Mouse (Mus musculus) stomach, embryonic 15.5 days (tissue): ENCODE measurements at regions not wholly inside any gene's neighbourhood (a gene's known extent, or its start where the extent isn't known, plus 50 kb on each side); places are given as distances from the start of the nearest gene placed in this dataset.

Experiments
- ATAC-seq: fragments of 200-750 bp; cut with Nextera tagmentation; 2 replicates; pipeline ENCODE4 v1.8.0; 2017; ENCODE audit warnings: low read depth, moderate number of reproducible peaks, moderate TSS enrichment; ENCODE audit not compliant: insufficient read depth, low FRiP score
- H3K27ac ChIP-seq: fragments of 300-500 bp; sonication (generic); 2 replicates; pipeline ENCODE4 v1.5.1; 2015; ENCODE audit warnings: mild to moderate bottlenecking, inconsistent platforms
- H3K27me3 ChIP-seq: fragments of 300-500 bp; sonication (generic); replicated peaks from 2 replicates; pipeline ENCODE4 v1.6.1; 2015; ENCODE audit warnings: inconsistent platforms
- H3K36me3 ChIP-seq: fragments of 300-500 bp; sonication (generic); 2 replicates; pipeline ENCODE4 v1.6.1; 2015; ENCODE audit warnings: inconsistent platforms
- H3K4me1 ChIP-seq: fragments of 300-500 bp; sonication (generic); 2 replicates; pipeline ENCODE4 v1.6.1; 2015; ENCODE audit warnings: inconsistent platforms
- H3K4me2 ChIP-seq: fragments of 300-500 bp; sonication (generic); 2 replicates; pipeline ENCODE4 v1.6.1; 2015; ENCODE audit warnings: mild to moderate bottlenecking, inconsistent platforms
- H3K4me3 ChIP-seq: fragments of 300-500 bp; sonication (generic); replicated peaks from 2 replicates; pipeline ENCODE4 v1.5.1; 2015; ENCODE audit warnings: inconsistent platforms
- H3K9ac ChIP-seq: fragments of 300-500 bp; sonication (generic); 2 replicates; pipeline ENCODE4 v1.6.1; 2015; ENCODE audit warnings: inconsistent platforms
- H3K9me3 ChIP-seq: fragments of 300-500 bp; sonication (generic); 2 replicates; pipeline ENCODE4 v1.6.1; 2016; ENCODE audit warnings: inconsistent platforms
- WGBS: fragments of 180-500 bp; shearing (Covaris S2); methylation state at CpG from one replicate; pipeline ENCODE4 v1.1.7; 2015; 5-methylcytosine and 5-hydroxymethylcytosine counted together

GRCm38 (mm10) chr1:144313318-144313717 lies 64.3 kb upstream of the Rgs1 start:
- no peak overlapping the region for H3K27ac ChIP-seq
- H3K36me3 ChIP-seq: no peaks in the 10 kb centered on the region
- H3K9me3 ChIP-seq: no peaks in the 10 kb centered on the region
- H3K27me3 ChIP-seq: no peaks in the 10 kb centered on the region
- 65% methylated on average over 1 of the region's 1 CpGs for WGBS
- ATAC-seq: no peak
- H3K9ac ChIP-seq: no peak overlapping the region
- no peak overlapping the region for H3K4me3 ChIP-seq
- H3K4me2 ChIP-seq: no peak overlapping the region
- no peaks in the 10 kb centered on the region for H3K4me1 ChIP-seq

GRCm38 (mm10) chr1:144309901-144310300 lies 60.9 kb upstream of the Rgs1 start:
- Histone ChIP-seq H3K4me3 (no peak overlapping the region), H3K4me1 (no peaks in the 10 kb centered on the region), H3K27me3 (no peaks in the 10 kb centered on the region), H3K27ac (no peak overlapping the region), H3K9me3 (no peaks in the 10 kb centered on the region), H3K9ac (no peak overlapping the region), H3K4me2 (no peak overlapping the region), H3K36me3 (no peaks in the 10 kb centered on the region)
- ATAC-seq: no peak
- WGBS: 60% methylated on average over 3 of the region's 3 CpGs

GRCm38 (mm10) chr1:144308313-144308712 lies 59.3 kb upstream of the Rgs1 start:
- no peak for ATAC-seq
- Histone ChIP-seq H3K9ac (no peak overlapping the region), H3K4me1 (no peaks in the 10 kb centered on the region), H3K27me3 (no peaks in the 10 kb centered on the region), H3K36me3 (no peaks in the 10 kb centered on the region), H3K27ac (no peak overlapping the region), H3K9me3 (no peaks in the 10 kb centered on the region), H3K4me2 (no peak overlapping the region), H3K4me3 (no peak overlapping the region)
- WGBS: 74% methylated on average over 5 of the region's 5 CpGs

- no peaks in the 10 kb centered on the region for H3K36me3 ChIP-seq
- WGBS: 79% methylated on average over 2 of the region's 2 CpGs
- ATAC-seq: no peak
- no peaks in the 10 kb centered on the region for H3K27me3 ChIP-seq
- H3K27ac ChIP-seq: no peak overlapping the region
- no peak overlapping the region for H3K4me3 ChIP-seq
- no peaks in the 10 kb centered on the region for H3K4me1 ChIP-seq
- no peak overlapping the region for H3K9ac ChIP-seq
- H3K4me2 ChIP-seq: no peak overlapping the region
- H3K9me3 ChIP-seq: no peaks in the 10 kb centered on the region
Measured at GRCm38 (mm10) chr1:144307854-144308285, 58.8 kb upstream of the Rgs1 start.

- Histone ChIP-seq H3K9me3 (no peaks in the 10 kb centered on the region), H3K9ac (no peak overlapping the region), H3K27ac (peak overlapping the region; percentile 19; the same call in 1 of the 2 replicates), H3K4me3 (no peak overlapping the region), H3K36me3 (no peaks in the 10 kb centered on the region), H3K27me3 (no peaks in the 10 kb centered on the region), H3K4me1 (no peaks in the 10 kb centered on the region), H3K4me2 (no peak overlapping the region)
- 66% methylated on average over 7 of the region's 7 CpGs for WGBS
- ATAC-seq: no peak
Measured at GRCm38 (mm10) chr1:144307017-144307853, 58.2 kb upstream of the Rgs1 start.

GRCm38 (mm10) chr1:144306284-144306683 lies 57.2 kb upstream of the Rgs1 start:
- 43% methylated on average over 2 of the region's 2 CpGs for WGBS
- Histone ChIP-seq H3K9ac (no peak overlapping the region), H3K9me3 (no peaks in the 10 kb centered on the region), H3K4me3 (no peak overlapping the region), H3K4me2 (no peak overlapping the region), H3K27ac (0 out of 2 replicates have a peak overlapping the region, but pooled peaks have one; percentile 2), H3K27me3 (no peaks in the 10 kb centered on the region), H3K36me3 (no peaks in the 10 kb centered on the region), H3K4me1 (no peaks in the 10 kb centered on the region)
- peak; percentile 81; the same call in 1 of the 2 replicates for ATAC-seq

GRCm38 (mm10) chr1:144300670-144301069 lies 51.6 kb upstream of the Rgs1 start:
- no peaks in the 10 kb centered on the region for H3K4me1 ChIP-seq
- 94% methylated on average over 2 of the region's 2 CpGs for WGBS
- no peak overlapping the region for H3K9ac ChIP-seq
- no peak for ATAC-seq
- H3K36me3 ChIP-seq: no peaks in the 10 kb centered on the region
- no peak overlapping the region for H3K4me3 ChIP-seq
- H3K27ac ChIP-seq: no peak overlapping the region
- no peaks in the 10 kb centered on the region for H3K9me3 ChIP-seq
- no peaks in the 10 kb centered on the region for H3K27me3 ChIP-seq
- H3K4me2 ChIP-seq: no peak overlapping the region
